Mouse (Mus musculus) testis, adult 2 months (tissue): ENCODE measurements around the gene Plekhg5.

Experiments used
- CTCF ChIP-seq: fragments of 200-500 bp; IDR thresholded peaks from 2 replicates; pipeline ENCODE4 v1.5.1; 2012; ENCODE audit warnings: low read depth, mild to moderate bottlenecking, inconsistent platforms, low read length, moderate library complexity; ENCODE audit not compliant: control insufficient read depth, insufficient read depth, insufficient replicate concordance
- POLR2A ChIP-seq: fragments of 200-500 bp; IDR thresholded peaks from 2 replicates; pipeline ENCODE4 v1.6.1; 2012; ENCODE audit warnings: low read depth, mild to moderate bottlenecking, inconsistent platforms, low read length, moderate library complexity; ENCODE audit not compliant: control insufficient read depth

GRCm38 (mm10) chr4:152072655-152073054 lies 357 bp downstream of the Plekhg5 start:
- TF ChIP-seq CTCF, result no peak
- TF ChIP-seq POLR2A, result no peak
